Mouse (Mus musculus) intestine, embryonic 15.5 days (tissue): ENCODE data around the gene Gm20870. TPM values are rescaled to one million over a fixed set of nuclear protein-coding genes. Genes with fewer than 3 reads are reported as not detected.
"Not testable (repeated sequence)": the region's sequence is repeated elsewhere in the genome, so short reads cannot be mapped to it uniquely, and the experiment has no call there.

Experiments used
- ATAC-seq: fragments of 200-750 bp; cut with Nextera tagmentation; 2 replicates; pipeline ENCODE4 v1.8.0; 2017; ENCODE audit warnings: moderate TSS enrichment, moderate library complexity
- H3K27ac ChIP-seq: fragments of 300-500 bp; sonication (generic); 2 replicates; pipeline ENCODE4 v1.5.1; 2015; ENCODE audit warnings: mild to moderate bottlenecking, inconsistent platforms
- H3K27me3 ChIP-seq: fragments of 300-500 bp; sonication (generic); replicated peaks from 2 replicates; pipeline ENCODE4 v1.6.1; 2015; ENCODE audit warnings: inconsistent platforms
- H3K36me3 ChIP-seq: fragments of 300-500 bp; sonication (generic); 2 replicates; pipeline ENCODE4 v1.6.1; 2015; ENCODE audit warnings: inconsistent platforms
- H3K4me1 ChIP-seq: fragments of 300-500 bp; sonication (generic); replicated peaks from 2 replicates; pipeline ENCODE4 v1.6.1; 2015; ENCODE audit warnings: inconsistent platforms
- H3K4me2 ChIP-seq: fragments of 300-500 bp; sonication (generic); replicated peaks from 2 replicates; pipeline ENCODE4 v1.6.1; 2015; ENCODE audit warnings: mild to moderate bottlenecking, inconsistent platforms
- H3K4me3 ChIP-seq: fragments of 300-500 bp; sonication (generic); replicated peaks from 2 replicates; pipeline ENCODE4 v1.5.1; 2015; ENCODE audit warnings: inconsistent platforms
- H3K9ac ChIP-seq: fragments of 300-500 bp; sonication (generic); 2 replicates; pipeline ENCODE4 v1.6.1; 2015; ENCODE audit warnings: inconsistent platforms
- H3K9me3 ChIP-seq: fragments of 300-500 bp; sonication (generic); 2 replicates; pipeline ENCODE4 v1.6.1; 2016; ENCODE audit warnings: inconsistent platforms
- WGBS: fragments of 180-500 bp; shearing (Covaris S2); methylation state at CpG from one replicate; pipeline ENCODE4 v1.1.7; 2015; 5-methylcytosine and 5-hydroxymethylcytosine counted together
- polyA plus RNA-seq: library from polyadenylated mRNA; unstranded; fragments of >200 nt; fragmentation: Nextera tagmentation; extraction: Ambion mirVana; gene quantifications from 2 replicates; pipeline ENCODE4 v1.2.1, GENCODE M21; 2015

Gene Gm20870
- polyA plus RNA-seq, result not detected in 2 replicates

- H3K4me3 ChIP-seq, H3K4me2 ChIP-seq, H3K27me3 ChIP-seq, H3K27ac ChIP-seq, H3K4me1 ChIP-seq, H3K9ac ChIP-seq, H3K36me3 ChIP-seq, H3K9me3 ChIP-seq, ATAC-seq: not testable (repeated sequence)
- whole genome bisulfite sequencing, result no CpG with 5 or more reads among the region's 6 CpGs
These were observed at the start of gene Gm20870 for GRCm38 (mm10) chrY:71691743-71692142. TSS of gene Gm20870 (plus strand) at chrY:71692043.

Other genes with a start within 250 kb of the Gm20870 start
- gene Gm20869, start 222.6 kb upstream of the Gm20870 start, polyA plus RNA-seq, result not detected in 2 replicates